Mouse (Mus musculus) megakaryocyte-erythroid progenitor cell, adult 5-6 weeks (primary cell): ENCODE results near the gene Etfrf1. TPM values are rescaled to one million over a fixed set of nuclear protein-coding genes. Genes with fewer than 3 reads are reported as not detected.

ENCODE experiments used
- total RNA-seq, 2 experiments: library from RNA; stranded (forward) in 1 of 2; stranded (reverse) in 1 of 2; fragments of 200-1000, 215-1000 nt in 1 of 2; fragments of >200 nt in 1 of 2; fragmentation: Nextera tagmentation in 1 of 2; gene quantifications; 2 replicates each; pipeline ENCODE4 v1.2.3; 2014 to 2017

The Etfrf1 gene
- total RNA-seq, 2 experiments from 2014 or later = 10.7 to 27.7 TPM

Other genes with a start within 250 kb of the Etfrf1 start
- 2.7 TPM in 1 of 2 replicates, not detected in the other for gene Bcat1, start 134.9 kb upstream of the Etfrf1 start, total RNA-seq (2014; fragmentation: Nextera tagmentation)
- gene Bcat1, start 134.9 kb upstream of the Etfrf1 start, total RNA-seq (2017) = 0.47 TPM in 1 of 2 replicates, not detected in the other
- gene Lrmp, start 95.5 kb upstream of the Etfrf1 start, total RNA-seq (2014; fragmentation: Nextera tagmentation) = 45.0 and 67.3 TPM in 2 replicates
- 45.7 and 47.6 TPM in 2 replicates for gene Lrmp, start 95.5 kb upstream of the Etfrf1 start, total RNA-seq (2017)
- 0.47 and 0.63 TPM in 2 replicates for gene Casc1, start 129 bp upstream of the Etfrf1 start, total RNA-seq (2014; fragmentation: Nextera tagmentation)
- gene Casc1, start 129 bp upstream of the Etfrf1 start, total RNA-seq (2017) = 0.08 and 2.6 TPM in 2 replicates
- 29.6 and 36.8 TPM in 2 replicates for gene Kras, start 39.1 kb downstream of the Etfrf1 start, total RNA-seq (2014; fragmentation: Nextera tagmentation)
- gene Kras, start 39.1 kb downstream of the Etfrf1 start, total RNA-seq (2017) = 27.7 and 28.0 TPM in 2 replicates